Mouse (Mus musculus) heart, postnatal 4 days (tissue): ENCODE data around the gene Nmnat2. TPM values are rescaled to one million over a fixed set of nuclear protein-coding genes. Genes with fewer than 3 reads are reported as not detected.

ENCODE experiments used
- total RNA-seq, 2 experiments: library from RNA; stranded (reverse); gene quantifications; 2 replicates each; pipeline ENCODE4 v1.2.3; 2021

The Nmnat2 gene
- total RNA-seq, 2 experiments from 2014 or later, result 1.2 to 1.5 TPM

Other genes starting within 250 kb of the Nmnat2 start
- not detected for gene Apobec4, start 204.4 kb upstream of the Nmnat2 start, total RNA-seq
- gene Rgl1, start 188.6 kb upstream of the Nmnat2 start, total RNA-seq, result 10 to 100 TPM; 70.8 to 73.7 TPM
- 100 to 1,000 TPM in 1 of 2 experiments, 10 to 100 TPM in 1; 98.7 to 103 TPM for gene Arpc5, start 188.5 kb upstream of the Nmnat2 start, total RNA-seq
- 1 to 10 TPM; 2.1 to 3.0 TPM for gene Ncf2, start 154.8 kb upstream of the Nmnat2 start, total RNA-seq
- 10 to 100 TPM; 49.7 to 54.8 TPM for gene Smg7, start 52.3 kb upstream of the Nmnat2 start, total RNA-seq
- 10 to 100 TPM; 14.6 to 20.4 TPM for gene Lamc2, start 231.5 kb downstream of the Nmnat2 start, total RNA-seq